Mouse (Mus musculus): ENCODE results near the gene 2300003K06Rik.
"Not testable (repeated sequence)": the region's sequence is repeated elsewhere in the genome, so short reads cannot be mapped to it uniquely, and the experiment has no call there.

Gene 2300003K06Rik

GRCm38 (mm10) chr11:99837966-99838365 is at the start of gene 2300003K06Rik:
Gene 2300003K06Rik, minus strand, starts transcription at chr11:99838066.
- DNase-seq: no peak

GRCm38 (mm10) chr11:99878887-99879286 is 41.0 kb upstream of the 2300003K06Rik start, which contains the start of gene Gm11567:
Gene Gm11567, plus strand, starts transcription at chr11:99879187.
- not testable (repeated sequence) for DNase-seq

- not testable (repeated sequence) for DNase-seq
These were observed 35.2 kb upstream of the 2300003K06Rik start, which contains the start of gene Krtap9-1 for GRCm38 (mm10) chr11:99873089-99873488. Gene Krtap9-1, plus strand, starts transcription at chr11:99873389.

- DNase-seq: not testable (repeated sequence)
These were observed 26.3 kb upstream of the 2300003K06Rik start, which contains the start of gene Gm11559 for GRCm38 (mm10) chr11:99864176-99864575. Gene Gm11559, plus strand, starts transcription at chr11:99864476.

- DNase-seq: no peak
These were observed 20.9 kb upstream of the 2300003K06Rik start for GRCm38 (mm10) chr11:99858761-99859160.

- no peak for DNase-seq
These were observed 19.8 kb upstream of the 2300003K06Rik start, which contains the start of gene Gm11568 for GRCm38 (mm10) chr11:99857617-99858016. Gene Gm11568, plus strand, starts transcription at chr11:99857917.

GRCm38 (mm10) chr11:99854121-99854520 is 16.3 kb upstream of the 2300003K06Rik start:
- DNase-seq: no peak

- DNase-seq: no peak
These were observed 13.6 kb upstream of the 2300003K06Rik start, which contains the start of gene Krtap4-16 for GRCm38 (mm10) chr11:99851508-99851907. Gene Krtap4-16, minus strand, starts transcription at chr11:99851608.

- no peak for DNase-seq
These were observed 8.9 kb upstream of the 2300003K06Rik start for GRCm38 (mm10) chr11:99846746-99847145.

GRCm38 (mm10) chr11:99842185-99842584 is 4.3 kb upstream of the 2300003K06Rik start:
- no peak for DNase-seq

GRCm38 (mm10) chr11:99815566-99815965 is 22.3 kb downstream of the 2300003K06Rik start, which contains the start of gene Gm11564:
Gene Gm11564, minus strand, starts transcription at chr11:99815666.
- not testable (repeated sequence) for DNase-seq

- DNase-seq: not testable (repeated sequence)
These were observed 28.1 kb downstream of the 2300003K06Rik start, which contains the start of gene Krtap4-13 for GRCm38 (mm10) chr11:99809792-99810191. Gene Krtap4-13, minus strand, starts transcription at chr11:99809892.

GRCm38 (mm10) chr11:99804346-99804745 is 33.5 kb downstream of the 2300003K06Rik start, which contains the start of gene Gm11554:
Gene Gm11554, minus strand, starts transcription at chr11:99804446.
- not testable (repeated sequence) for DNase-seq

GRCm38 (mm10) chr11:99798832-99799231 is 39.0 kb downstream of the 2300003K06Rik start, which contains the start of gene Gm11569:
Gene Gm11569, minus strand, starts transcription at chr11:99798932.
- not testable (repeated sequence) for DNase-seq

GRCm38 (mm10) chr11:99793367-99793766 is 44.5 kb downstream of the 2300003K06Rik start, which contains the start of gene Gm11596:
Gene Gm11596, minus strand, starts transcription at chr11:99793467.
- no peak for DNase-seq

All from cerebellum, adult 11 months (tissue).